Mouse (Mus musculus): Measurements from ENCODE around the gene Odam.

DNA sequence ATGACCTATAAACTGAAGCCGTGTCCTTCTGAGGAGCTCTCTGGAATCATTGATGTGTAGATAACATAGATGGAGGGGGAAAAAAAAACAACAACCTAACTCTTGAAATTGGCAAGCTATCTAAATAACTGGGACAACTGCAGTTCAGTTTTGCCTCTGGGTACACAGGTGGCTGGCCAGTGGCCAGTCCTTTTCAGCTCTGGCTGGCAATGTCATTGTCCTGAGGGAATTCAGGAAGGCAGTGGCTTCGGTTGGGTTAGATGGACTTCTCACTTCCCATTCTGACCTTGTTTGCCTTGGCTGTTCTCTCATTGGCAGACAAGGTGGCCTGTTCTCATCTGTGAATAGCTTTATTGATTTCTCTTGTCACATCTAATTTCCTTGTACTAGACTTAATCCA lies 14.7 kb upstream of the Odam start:
- no peak for TF ChIP-seq CTCF (IDR thresholded peaks at IDR 0.05; ENCODE audit: low read depth)
- TF ChIP-seq EP300 (IDR thresholded peaks at IDR 0.05; ENCODE audit: low read depth), result no peak
